Mouse (Mus musculus): ENCODE data around the gene Slc6a21.

- TF ChIP-seq POLR2A (IDR thresholded peaks at IDR 0.05; ENCODE audit: low read depth, low read length) (no peak), CTCF (IDR thresholded peaks at IDR 0.05; ENCODE audit: extremely low read depth, insufficient read depth, insufficient read length, insufficient replicate concordance) (no peak)
These were observed 39.3 kb upstream of the Slc6a21 start for GRCm38 (mm10) chr7:45237747-45238699.

Data from spleen, adult 2 months (tissue).